Mouse (Mus musculus) spleen, postnatal 14 days (tissue): ENCODE results near the gene Fktn.
A peak's percentile ranks its signal among the peaks of the same experiment; 100 is the strongest.

Source experiments
- DNase-seq, 2 experiments: peaks; one replicate each; pipeline ENCODE4 v3.0.0; 2021 to 2022; ENCODE audit warnings: low spot score in 2 of 2

The Fktn gene

DNA sequence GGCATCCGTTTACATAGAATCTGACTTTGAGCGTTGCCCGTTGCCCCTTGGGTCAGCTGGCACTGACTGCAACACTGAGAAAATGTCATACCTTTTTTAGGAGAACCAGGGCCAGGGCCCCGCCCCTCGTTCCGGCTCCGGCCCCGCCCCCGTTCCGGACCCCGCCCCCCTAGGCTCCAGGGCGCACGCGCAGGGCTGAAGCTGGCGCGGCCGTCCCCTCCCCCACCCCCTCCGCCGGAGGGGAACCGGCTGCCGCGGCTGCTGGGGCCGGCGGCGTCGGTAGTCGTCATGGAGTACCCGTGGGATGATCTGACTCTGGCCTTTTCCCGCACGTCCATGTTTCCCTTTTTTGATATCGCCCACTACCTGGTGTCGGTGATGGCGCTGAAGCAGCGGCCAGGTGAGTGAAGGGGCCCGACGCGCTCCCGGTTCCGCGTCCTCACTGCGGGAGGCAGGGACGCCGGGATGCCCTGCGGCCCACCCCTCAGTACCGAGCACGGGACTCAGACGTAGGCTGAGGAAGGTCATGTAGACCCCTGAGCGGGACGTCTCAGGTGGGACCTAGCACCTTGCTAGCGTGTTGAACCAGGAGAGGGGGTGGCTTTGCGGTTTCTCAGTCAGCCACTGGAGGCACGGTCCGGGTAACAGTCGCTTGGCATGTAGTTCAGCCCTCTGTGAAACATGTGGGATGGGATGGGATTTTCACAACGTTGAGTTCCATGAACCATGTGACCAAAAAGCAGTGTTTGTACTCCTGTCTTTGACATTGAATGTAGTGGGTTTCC is 112.2 kb downstream of the Fktn start, which contains the start of gene Tmem38b:
Tmem38b (plus strand) TSS at position 225 of the 785 bp plus-strand sequence.
- DNase-seq = peak; percentile 41 to 60

DNA sequence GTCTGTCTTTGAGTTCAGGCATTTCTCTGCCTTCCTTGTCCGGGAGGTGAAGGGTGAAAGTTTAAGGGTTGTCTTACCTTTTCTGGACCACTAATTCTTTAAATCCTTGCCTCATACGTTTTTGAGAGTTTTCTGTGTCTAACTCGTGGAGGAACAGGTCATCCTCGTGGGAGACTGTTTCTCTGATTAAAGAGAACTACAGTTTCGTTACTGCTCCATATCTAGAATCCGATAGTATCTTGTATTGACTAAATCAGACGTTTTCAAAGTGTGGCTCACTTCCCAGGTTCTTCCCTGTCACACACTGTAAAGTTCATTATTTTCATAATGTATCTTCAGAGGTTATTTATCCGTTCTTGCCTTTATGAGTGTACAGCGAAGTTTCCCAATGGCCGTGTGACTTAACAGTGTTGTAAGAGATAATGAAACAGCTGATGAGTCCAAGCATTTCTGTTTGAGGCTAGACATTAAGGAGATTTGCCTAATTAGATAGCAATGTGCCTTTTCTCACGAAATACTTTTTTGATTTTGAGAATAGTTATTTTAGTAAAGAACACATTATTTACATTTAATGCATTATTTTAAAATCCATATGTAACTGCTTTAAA is 112.9 kb downstream of the Fktn start:
- DNase-seq = no peak
